20 mouse cellular contexts compared by ENCODE assay signal in genomic region chr6:100968960-100969359, GRCm38 (mm10).
"Had no signal": no experiment of that assay in that cellular context is flagged by ENCODE, and none has a peak within 500 bp of the region (broad histone marks: within the 10 kb centered on the region; RNA-seq: fewer than 3 reads in every experiment).

No protein-coding gene starts in this region.

- H3K27ac ChIP-seq: kidney, postnatal 0 days; limb, embryonic 12.5 days; limb, embryonic 15.5 days; liver, embryonic 14.5 days; lung, embryonic 15.5 days; midbrain, embryonic 10.5 days; midbrain, embryonic 15.5 days; neural tube, embryonic 12.5 days; neural tube, embryonic 15.5 days; stomach, postnatal 0 days had no signal

- H3K4me2 ChIP-seq: limb, embryonic 12.5 days; limb, embryonic 15.5 days; lung, embryonic 15.5 days; midbrain, embryonic 15.5 days; neural tube, embryonic 12.5 days; neural tube, embryonic 15.5 days had no signal

- H3K9me3 ChIP-seq: limb, embryonic 12.5 days; limb, embryonic 15.5 days; lung, embryonic 15.5 days; midbrain, embryonic 10.5 days; midbrain, embryonic 15.5 days; neural tube, embryonic 12.5 days; neural tube, embryonic 15.5 days had no signal

- H3K36me3 ChIP-seq: limb, embryonic 12.5 days; limb, embryonic 15.5 days; lung, embryonic 15.5 days; midbrain, embryonic 10.5 days; midbrain, embryonic 15.5 days; neural tube, embryonic 12.5 days; neural tube, embryonic 15.5 days had no signal

- H3K4me3 ChIP-seq: limb, embryonic 12.5 days; limb, embryonic 15.5 days; lung, embryonic 15.5 days; megakaryocyte, embryonic 14.5 days; midbrain, embryonic 10.5 days; midbrain, embryonic 15.5 days; neural tube, embryonic 12.5 days; neural tube, embryonic 15.5 days had no signal

- H3K9ac ChIP-seq: limb, embryonic 12.5 days; limb, embryonic 15.5 days; liver, embryonic 14.5 days; lung, embryonic 15.5 days; midbrain, embryonic 15.5 days; neural tube, embryonic 12.5 days; neural tube, embryonic 15.5 days had no signal

- H3K27me3 ChIP-seq: limb, embryonic 15.5 days; lung, embryonic 15.5 days; megakaryocyte, embryonic 14.5 days; midbrain, embryonic 15.5 days had no signal

- H3K4me1 ChIP-seq: lung, embryonic 15.5 days; megakaryocyte, embryonic 14.5 days; midbrain, embryonic 15.5 days had no signal

- ATAC-seq: hindbrain, embryonic 16.5 days; midbrain, embryonic 15.5 days had no signal

- DNase-seq: left cerebral cortex, postnatal 4 days; lung, adult 18-20 months; lung, postnatal 36 days; right cerebral cortex, postnatal 14 days; right cerebral cortex, postnatal 4 days; thymus, adult 2 months; thymus, postnatal 14 days; thymus, postnatal 4 days had no signal
